Mouse (Mus musculus) liver, embryonic 16.5 days (tissue): Measurements from ENCODE around the gene Lrrc4. TPM values are rescaled to one million over a fixed set of nuclear protein-coding genes. Genes with fewer than 3 reads are reported as not detected.

Source experiments
- polyA plus RNA-seq: library from polyadenylated mRNA; unstranded; fragments of >200 nt; fragmentation: Nextera tagmentation; extraction: Ambion mirVana; gene quantifications from 2 replicates; pipeline ENCODE4 v1.2.1, GENCODE M21; 2015

Lrrc4 gene
- polyA plus RNA-seq, 1 experiment from 2014 or later, result 0.11 TPM

Other genes starting within 250 kb of the Lrrc4 start
- gene Lep, start 228.5 kb upstream of the Lrrc4 start, polyA plus RNA-seq, result not detected in 2 replicates